Mouse (Mus musculus): ENCODE data around the gene Trpv4. TPM values are rescaled to one million over a fixed set of nuclear protein-coding genes. Genes with fewer than 3 reads are reported as not detected.

Gene Trpv4
- polyA plus RNA-seq, 1 experiment: 31.8 TPM

DNA sequence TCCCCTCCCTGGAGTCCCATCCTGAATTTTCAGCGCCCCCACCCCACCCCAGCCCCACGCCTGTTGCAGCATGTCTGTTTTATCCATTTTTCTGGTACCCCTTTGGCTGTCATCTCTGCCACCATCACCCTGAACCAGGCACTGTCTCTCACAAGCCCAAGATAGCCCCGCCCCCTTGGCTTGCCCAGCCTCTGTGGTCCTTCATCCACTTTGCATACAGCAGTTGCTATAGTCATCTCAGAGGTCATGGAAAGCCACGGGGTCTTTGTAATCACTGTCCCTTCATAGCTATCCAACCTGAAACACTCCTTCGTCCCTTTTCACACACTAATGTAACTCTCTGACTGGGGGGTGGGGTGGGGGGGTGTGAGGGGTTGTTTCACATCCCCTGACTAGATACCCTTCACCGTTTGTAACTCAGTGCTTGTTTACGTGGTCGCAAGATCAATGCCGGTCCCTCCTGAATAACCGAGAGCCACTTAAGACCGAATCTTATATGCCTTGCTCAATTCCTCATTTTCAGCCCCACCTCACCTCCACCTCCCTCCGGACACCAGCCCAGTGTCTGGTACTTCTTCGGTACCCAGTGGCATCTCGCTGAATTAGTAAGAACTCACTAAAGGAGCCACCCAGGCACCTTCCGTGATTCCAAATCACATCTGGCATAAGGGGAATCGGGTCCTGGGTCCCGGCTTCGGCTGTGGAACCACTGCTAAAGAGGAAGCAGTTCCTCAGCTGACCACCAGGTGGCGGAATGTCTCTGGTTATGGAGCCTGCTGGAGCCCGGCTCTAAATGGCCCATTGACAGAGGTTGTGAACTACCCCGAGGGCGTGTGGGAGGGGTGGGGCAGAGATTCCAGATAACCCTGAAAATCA, 19.2 kb downstream of the Trpv4 start:
- H3K4me3 ChIP-seq (ENCODE audit: insufficient read depth, low read length): peak overlapping the region; percentile 45
- no peak overlapping the region for H3K27ac ChIP-seq (ENCODE audit: insufficient read depth, low read depth, low read length)
- TF ChIP-seq POLR2A (IDR thresholded peaks at IDR 0.05; ENCODE audit: borderline replicate concordance, low read depth, low read length): no peak
- TF ChIP-seq CTCF (IDR thresholded peaks at IDR 0.05; ENCODE audit: low read depth, low read length): peak; percentile 88
- H3K4me1 ChIP-seq (ENCODE audit: control insufficient read depth, insufficient read depth, low read length): peaks cover 3% of the 10 kb centered on the region

DNA sequence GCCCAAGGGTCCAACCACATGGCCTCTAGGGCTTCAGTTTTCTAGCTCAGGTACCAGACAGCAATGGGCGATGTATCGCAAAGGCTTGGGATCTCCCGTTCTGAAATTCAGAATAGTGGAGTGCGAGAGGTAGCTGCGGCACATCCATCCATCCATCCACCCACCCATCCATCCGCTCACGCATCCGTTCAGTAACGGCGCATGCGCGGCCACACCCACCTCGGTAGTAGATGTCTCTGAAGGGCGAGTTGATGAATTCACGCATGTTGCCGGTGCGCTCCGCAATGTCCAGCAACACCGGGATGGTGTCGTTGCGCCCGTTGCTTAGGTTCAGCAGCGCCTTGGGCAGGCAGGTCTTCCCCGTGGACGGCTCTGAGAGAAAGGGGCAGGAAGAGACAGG, 22.1 kb downstream of the Trpv4 start:
- no peak overlapping the region for H3K4me3 ChIP-seq (ENCODE audit: insufficient read depth, low read length)
- TF ChIP-seq POLR2A (IDR thresholded peaks at IDR 0.05; ENCODE audit: borderline replicate concordance, low read depth, low read length): no peak
- H3K4me1 ChIP-seq (ENCODE audit: control insufficient read depth, insufficient read depth, low read length): peaks cover 3% of the 10 kb centered on the region
- H3K27ac ChIP-seq (ENCODE audit: insufficient read depth, low read depth, low read length): no peak overlapping the region

DNA sequence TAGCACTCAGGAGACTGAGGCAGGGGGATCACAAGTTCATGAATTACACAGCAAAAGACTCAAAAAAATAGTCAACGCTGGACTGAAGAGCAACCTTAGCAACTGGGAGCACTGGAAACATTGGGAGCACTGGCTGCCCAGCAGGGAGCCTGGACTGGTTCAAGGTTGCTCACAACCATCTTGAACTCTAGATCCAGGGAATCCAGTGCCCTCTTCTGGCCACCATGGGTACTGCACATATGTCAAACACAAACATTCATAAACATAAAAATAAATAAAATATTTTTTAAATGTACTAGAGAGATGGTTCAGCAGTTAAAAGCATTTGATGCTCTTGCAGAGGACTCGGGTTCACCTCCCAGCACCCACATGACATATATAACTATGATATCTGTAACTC, 26.9 kb downstream of the Trpv4 start:
- Histone ChIP-seq H3K4me1 (ENCODE audit: control insufficient read depth, insufficient read depth, low read length) (no peaks in the 10 kb centered on the region), H3K4me3 (ENCODE audit: insufficient read depth, low read length) (no peak overlapping the region), H3K27ac (ENCODE audit: insufficient read depth, low read depth, low read length) (no peak overlapping the region)
- TF ChIP-seq POLR2A (IDR thresholded peaks at IDR 0.05; ENCODE audit: borderline replicate concordance, low read depth, low read length) (no peak), CTCF (IDR thresholded peaks at IDR 0.05; ENCODE audit: low read depth, low read length) (peak; percentile 48)

DNA sequence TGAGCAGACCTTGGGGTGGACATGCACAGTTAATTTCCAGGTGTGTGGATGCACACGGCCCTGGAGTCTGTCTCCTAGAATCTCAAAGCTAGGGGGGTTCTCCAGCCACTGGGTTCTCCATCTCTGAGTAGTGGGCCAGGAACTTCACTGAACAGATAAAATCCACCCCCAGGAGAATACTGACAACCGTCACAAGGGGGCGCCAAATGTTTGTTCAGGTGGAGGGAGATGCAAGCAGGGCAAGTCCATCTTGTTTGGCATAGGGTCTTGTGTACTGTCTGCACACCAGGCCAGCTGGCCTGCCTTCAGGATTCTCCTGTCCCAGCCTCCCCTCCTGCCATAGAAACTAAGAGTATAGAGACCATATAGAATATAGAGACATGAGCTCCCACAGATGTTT, 32.6 kb downstream of the Trpv4 start:
- TF ChIP-seq CTCF (IDR thresholded peaks at IDR 0.05; ENCODE audit: low read depth, low read length) (peak; percentile 71), POLR2A (IDR thresholded peaks at IDR 0.05; ENCODE audit: borderline replicate concordance, low read depth, low read length) (no peak)
- Histone ChIP-seq H3K27ac (ENCODE audit: insufficient read depth, low read depth, low read length) (no peak overlapping the region), H3K4me1 (ENCODE audit: control insufficient read depth, insufficient read depth, low read length) (no peaks in the 10 kb centered on the region), H3K4me3 (ENCODE audit: insufficient read depth, low read length) (no peak overlapping the region)

DNA sequence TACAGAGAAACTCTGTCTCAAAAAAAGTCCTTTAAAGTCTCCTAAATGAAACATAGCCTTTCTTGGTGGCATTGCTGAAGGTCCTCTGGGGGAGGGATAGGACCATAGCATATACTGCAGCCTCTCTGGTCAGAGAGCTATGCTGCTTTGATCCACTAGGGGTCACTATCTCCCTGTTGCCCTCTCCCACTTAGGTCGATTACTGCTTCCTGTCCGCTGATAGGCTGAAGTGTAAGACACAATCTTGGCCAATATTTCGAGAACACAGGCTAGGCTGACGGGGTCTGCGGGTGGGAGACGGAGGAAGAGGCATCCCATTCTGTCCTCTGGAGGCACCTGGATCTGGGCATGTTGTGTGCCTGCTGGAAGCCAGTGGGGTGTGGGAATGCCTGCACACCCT, 37.9 kb downstream of the Trpv4 start:
- H3K4me3 ChIP-seq (ENCODE audit: insufficient read depth, low read length): no peak overlapping the region
- peak; percentile 53; the same call in 1 of the 2 replicates for TF ChIP-seq CTCF (IDR thresholded peaks at IDR 0.05; ENCODE audit: low read depth, low read length)
- no peak for TF ChIP-seq POLR2A (IDR thresholded peaks at IDR 0.05; ENCODE audit: borderline replicate concordance, low read depth, low read length)
- H3K4me1 ChIP-seq (ENCODE audit: control insufficient read depth, insufficient read depth, low read length): no peaks in the 10 kb centered on the region

DNA sequence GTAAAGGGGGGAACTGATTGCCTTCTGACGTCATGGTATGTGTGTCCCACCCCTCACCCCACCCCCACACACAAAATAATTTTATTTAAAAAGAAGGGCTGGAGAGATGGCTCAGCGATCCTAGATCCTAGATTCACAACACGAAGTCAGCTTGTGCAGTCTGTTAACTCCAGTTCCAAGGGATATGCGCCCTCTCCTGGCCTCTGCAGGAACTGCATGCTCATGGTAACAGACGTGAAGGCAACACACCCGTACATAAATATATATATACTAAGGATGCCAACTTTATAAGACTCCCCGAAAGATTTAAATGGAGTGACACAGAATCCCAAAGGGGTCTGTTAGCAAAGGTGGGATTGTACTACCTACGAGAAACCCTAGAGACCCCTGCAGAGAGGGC, 39.4 kb downstream of the Trpv4 start:
- H3K4me3 ChIP-seq (ENCODE audit: insufficient read depth, low read length): no peak overlapping the region
- no peaks in the 10 kb centered on the region for H3K4me1 ChIP-seq (ENCODE audit: control insufficient read depth, insufficient read depth, low read length)
- TF ChIP-seq CTCF (IDR thresholded peaks at IDR 0.05; ENCODE audit: low read depth, low read length) (peak; percentile 67), POLR2A (IDR thresholded peaks at IDR 0.05; ENCODE audit: borderline replicate concordance, low read depth, low read length) (no peak)
- H3K27ac ChIP-seq (ENCODE audit: insufficient read depth, low read depth, low read length): no peak overlapping the region

More for the DNA sequence above, 37.9 kb downstream of the Trpv4 start:
- no peak overlapping the region for H3K27ac ChIP-seq (ENCODE audit: insufficient read depth, low read depth, low read length)

DNA sequence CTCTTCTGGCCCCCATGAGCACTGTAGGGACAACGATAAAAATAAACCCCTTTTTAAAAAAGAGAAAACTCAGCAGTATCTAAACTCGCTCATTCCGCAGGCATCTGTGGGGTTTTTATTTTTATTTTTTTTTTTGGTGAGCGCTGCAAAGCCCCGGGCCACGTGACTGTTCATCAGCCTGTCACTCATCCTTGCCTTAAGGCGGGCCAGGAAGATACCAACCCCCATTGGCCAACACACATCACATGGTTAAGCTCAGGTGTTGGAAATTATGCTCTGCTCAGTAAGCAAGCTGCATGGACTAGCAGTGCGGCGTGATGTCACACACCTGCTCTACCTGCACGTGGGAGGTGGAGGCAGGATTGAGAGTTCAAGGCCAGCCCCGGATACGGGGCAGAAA, 40.4 kb downstream of the Trpv4 start:
- Histone ChIP-seq H3K27ac (ENCODE audit: insufficient read depth, low read depth, low read length) (no peak overlapping the region), H3K4me3 (ENCODE audit: insufficient read depth, low read length) (no peak overlapping the region), H3K4me1 (ENCODE audit: control insufficient read depth, insufficient read depth, low read length) (no peaks in the 10 kb centered on the region)
- TF ChIP-seq CTCF (IDR thresholded peaks at IDR 0.05; ENCODE audit: low read depth, low read length) (no peak), POLR2A (IDR thresholded peaks at IDR 0.05; ENCODE audit: borderline replicate concordance, low read depth, low read length) (no peak)

DNA sequence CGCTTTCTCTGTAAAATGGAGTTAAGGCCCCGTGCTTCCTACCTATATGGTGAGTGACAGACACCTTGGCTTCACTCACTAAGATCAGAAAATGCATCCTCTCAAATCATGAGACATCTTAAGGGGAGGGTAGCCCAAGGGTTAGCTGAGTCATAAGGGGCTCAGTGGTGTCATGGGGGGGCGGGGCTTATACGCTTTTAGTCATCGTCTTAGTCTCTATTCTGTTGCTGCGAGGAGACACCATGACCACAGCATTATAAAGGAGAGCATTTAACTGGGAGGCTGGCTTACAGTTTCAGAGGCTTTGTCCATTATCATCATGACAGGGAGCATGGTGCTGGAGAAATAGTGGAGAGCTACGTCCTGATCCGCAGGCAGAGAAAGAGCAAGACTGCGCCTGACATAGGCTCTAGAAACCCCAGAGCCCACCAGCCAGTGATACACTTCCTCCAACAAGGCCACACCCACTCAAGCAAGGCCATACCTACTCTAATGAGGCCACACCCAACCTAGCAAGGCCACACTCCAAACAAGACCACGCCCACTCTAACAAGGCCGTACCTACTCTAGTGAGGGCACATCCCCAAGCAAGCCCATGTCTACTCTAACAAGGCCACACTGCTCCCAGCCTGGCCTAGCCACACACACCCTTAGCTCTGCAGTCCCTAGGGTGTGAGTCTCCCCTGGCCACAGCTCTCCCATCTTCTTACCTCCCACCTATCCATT, 41.7 kb downstream of the Trpv4 start:
- TF ChIP-seq POLR2A (IDR thresholded peaks at IDR 0.05; ENCODE audit: borderline replicate concordance, low read depth, low read length): no peak
- no peak for TF ChIP-seq CTCF (IDR thresholded peaks at IDR 0.05; ENCODE audit: low read depth, low read length)
- Histone ChIP-seq H3K4me1 (ENCODE audit: control insufficient read depth, insufficient read depth, low read length) (no peaks in the 10 kb centered on the region), H3K27ac (ENCODE audit: insufficient read depth, low read depth, low read length) (no peak overlapping the region), H3K4me3 (ENCODE audit: insufficient read depth, low read length) (no peak overlapping the region)

DNA sequence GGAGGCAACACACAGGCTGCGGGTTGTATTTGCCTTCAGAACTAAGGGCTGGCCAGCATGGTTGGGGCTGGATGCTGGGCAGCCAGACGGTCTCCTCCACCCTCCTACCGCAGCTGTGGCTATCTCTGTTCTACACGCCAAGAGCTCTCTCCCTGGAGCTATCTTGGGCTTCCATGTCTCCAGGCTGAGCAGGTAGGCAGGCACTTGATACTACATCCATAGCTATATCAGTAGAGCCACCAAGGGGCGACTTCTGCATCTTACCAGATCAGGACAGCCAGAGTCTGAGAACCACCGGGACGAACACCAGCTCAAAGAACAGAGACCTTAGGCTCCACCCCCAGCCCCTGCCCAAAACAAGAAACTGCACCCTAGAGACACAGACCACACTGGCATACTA, 43.4 kb downstream of the Trpv4 start:
- no peak for TF ChIP-seq CTCF (IDR thresholded peaks at IDR 0.05; ENCODE audit: low read depth, low read length)
- no peak for TF ChIP-seq POLR2A (IDR thresholded peaks at IDR 0.05; ENCODE audit: borderline replicate concordance, low read depth, low read length)
- Histone ChIP-seq H3K4me3 (ENCODE audit: insufficient read depth, low read length) (no peak overlapping the region), H3K27ac (ENCODE audit: insufficient read depth, low read depth, low read length) (no peak overlapping the region), H3K4me1 (ENCODE audit: control insufficient read depth, insufficient read depth, low read length) (no peaks in the 10 kb centered on the region)

All from bone marrow macrophage, adult 2 months (primary cell).